Mouse (Mus musculus) midbrain, embryonic 13.5 days (tissue): ENCODE measurements around the gene Sorcs2. TPM values are rescaled to one million over a fixed set of nuclear protein-coding genes. Genes with fewer than 3 reads are reported as not detected.
A peak's percentile ranks its signal among the peaks of the same experiment; 100 is the strongest.

ENCODE experiments used
- ATAC-seq: fragments of 200-750 bp; cut with Nextera tagmentation; 2 replicates; pipeline ENCODE4 v1.8.0; 2017; ENCODE audit warnings: mild to moderate bottlenecking, moderate TSS enrichment, moderate library complexity
- H3K27ac ChIP-seq: fragments of 300-500 bp; sonication (generic); 2 replicates; pipeline ENCODE4 v1.5.1; 2015; ENCODE audit warnings: inconsistent platforms, mild to moderate bottlenecking, moderate library complexity
- H3K27me3 ChIP-seq: fragments of 300-500 bp; sonication (generic); 2 replicates; pipeline ENCODE4 v1.6.1; 2015; ENCODE audit warnings: mild to moderate bottlenecking, inconsistent platforms
- H3K36me3 ChIP-seq: fragments of 300-500 bp; sonication (generic); 2 replicates; pipeline ENCODE4 v1.6.1; 2015; ENCODE audit warnings: mild to moderate bottlenecking, inconsistent platforms
- H3K4me1 ChIP-seq: fragments of 300-500 bp; sonication (generic); replicated peaks from 2 replicates; pipeline ENCODE4 v1.6.1; 2015; ENCODE audit warnings: inconsistent platforms
- H3K4me2 ChIP-seq: fragments of 300-500 bp; sonication (generic); replicated peaks from 2 replicates; pipeline ENCODE4 v1.6.1; 2015; ENCODE audit warnings: moderate library complexity, mild to moderate bottlenecking, inconsistent platforms
- H3K4me3 ChIP-seq: fragments of 300-500 bp; sonication (generic); replicated peaks from 2 replicates; pipeline ENCODE4 v1.5.1; 2015; ENCODE audit warnings: mild to moderate bottlenecking, inconsistent platforms
- H3K9ac ChIP-seq: fragments of 300-500 bp; sonication (generic); replicated peaks from 2 replicates; pipeline ENCODE4 v1.6.1; 2015; ENCODE audit warnings: mild to moderate bottlenecking, inconsistent platforms
- H3K9me3 ChIP-seq: fragments of 300-500 bp; sonication (generic); 2 replicates; pipeline ENCODE4 v1.6.1; 2016; ENCODE audit warnings: mild to moderate bottlenecking, inconsistent platforms
- WGBS: fragments of 180-500 bp; shearing (Covaris S2); methylation state at CpG from one replicate; pipeline ENCODE4 v1.1.7; 2015; 5-methylcytosine and 5-hydroxymethylcytosine counted together
- microRNA-seq: library from miRNA; unstranded; fragments of <30 nt; microRNA quantifications from one replicate; pipeline ENCODE4, GENCODE M21; 2016
- polyA plus RNA-seq: library from polyadenylated mRNA; unstranded; fragments of >200 nt; fragmentation: Nextera tagmentation; extraction: Ambion mirVana; gene quantifications from 2 replicates; pipeline ENCODE4 v1.2.1, GENCODE M21; 2015

The Sorcs2 gene
- polyA plus RNA-seq, 1 experiment from 2014 or later = 16.3 TPM

GRCm38 (mm10) chr5:35975681-35976080 lies 422.3 kb downstream of the Sorcs2 start:
- no peak overlapping the region for H3K9ac ChIP-seq
- peaks cover 6% of the 10 kb centered on the region for H3K4me1 ChIP-seq
- ATAC-seq = peak; percentile 83
- H3K9me3 ChIP-seq = no peaks in the 10 kb centered on the region
- H3K36me3 ChIP-seq = peaks cover 73% of the 10 kb centered on the region
- no peak overlapping the region for H3K4me3 ChIP-seq
- no peak overlapping the region for H3K27ac ChIP-seq
- 16% methylated on average over 5 of the region's 5 CpGs for WGBS
- no peak overlapping the region for H3K4me2 ChIP-seq
- H3K27me3 ChIP-seq = no peaks in the 10 kb centered on the region

- peaks cover 80% of the 10 kb centered on the region for H3K36me3 ChIP-seq
- peaks cover 14% of the 10 kb centered on the region for H3K4me1 ChIP-seq
- ATAC-seq = no peak
- no peaks in the 10 kb centered on the region for H3K9me3 ChIP-seq
- no peaks in the 10 kb centered on the region for H3K27me3 ChIP-seq
- 91% methylated on average over 15 of the region's 15 CpGs for WGBS
- no peak overlapping the region for H3K4me2 ChIP-seq
- H3K9ac ChIP-seq = no peak overlapping the region
- no peak overlapping the region for H3K27ac ChIP-seq
- no peak overlapping the region for H3K4me3 ChIP-seq
Measured at GRCm38 (mm10) chr5:35974265-35974664, 423.7 kb downstream of the Sorcs2 start.

- Histone ChIP-seq H3K27me3 (no peaks in the 10 kb centered on the region), H3K4me2 (no peak overlapping the region), H3K36me3 (peaks cover 80% of the 10 kb centered on the region), H3K4me3 (no peak overlapping the region), H3K27ac (no peak overlapping the region), H3K4me1 (peaks cover 14% of the 10 kb centered on the region), H3K9ac (no peak overlapping the region), H3K9me3 (no peaks in the 10 kb centered on the region)
- 85% methylated on average over 12 of the region's 12 CpGs for WGBS
- no peak for ATAC-seq
Measured at GRCm38 (mm10) chr5:35973800-35974199, 424.1 kb downstream of the Sorcs2 start.

- no peak overlapping the region for H3K4me2 ChIP-seq
- no peak overlapping the region for H3K9ac ChIP-seq
- H3K27me3 ChIP-seq = no peaks in the 10 kb centered on the region
- H3K4me3 ChIP-seq = no peak overlapping the region
- H3K27ac ChIP-seq = no peak overlapping the region
- H3K36me3 ChIP-seq = peaks cover 81% of the 10 kb centered on the region
- 84% methylated on average over 7 of the region's 7 CpGs for WGBS
- ATAC-seq = no peak
- H3K4me1 ChIP-seq = peaks cover 14% of the 10 kb centered on the region
- no peaks in the 10 kb centered on the region for H3K9me3 ChIP-seq
Measured at GRCm38 (mm10) chr5:35972739-35973138, 425.2 kb downstream of the Sorcs2 start.

- Histone ChIP-seq H3K9me3 (no peaks in the 10 kb centered on the region), H3K4me1 (peaks cover 14% of the 10 kb centered on the region), H3K36me3 (peaks cover 81% of the 10 kb centered on the region), H3K9ac (no peak overlapping the region), H3K27me3 (no peaks in the 10 kb centered on the region), H3K4me3 (no peak overlapping the region), H3K27ac (no peak overlapping the region), H3K4me2 (no peak overlapping the region)
- ATAC-seq = no peak
- 60% methylated on average over 10 of the region's 10 CpGs for WGBS
Measured at GRCm38 (mm10) chr5:35971841-35972578, 425.9 kb downstream of the Sorcs2 start.

- Histone ChIP-seq H3K36me3 (peaks cover 85% of the 10 kb centered on the region), H3K9ac (0 out of 2 replicates have a peak overlapping the region, but pooled peaks have one; percentile 32), H3K27ac (peak overlapping the region; percentile 68), H3K4me3 (no peak overlapping the region), H3K4me2 (no peak overlapping the region), H3K9me3 (no peaks in the 10 kb centered on the region), H3K4me1 (peaks cover 14% of the 10 kb centered on the region), H3K27me3 (no peaks in the 10 kb centered on the region)
- 41% methylated on average over 12 of the region's 12 CpGs for WGBS
- peak; percentile 68 for ATAC-seq
Measured at GRCm38 (mm10) chr5:35970380-35971105, 427.4 kb downstream of the Sorcs2 start.

- H3K27ac ChIP-seq = peak overlapping the region; percentile 68; the same call in 1 of the 2 replicates
- no peak overlapping the region for H3K9ac ChIP-seq
- H3K4me1 ChIP-seq = peaks cover 14% of the 10 kb centered on the region
- H3K4me3 ChIP-seq = no peak overlapping the region
- 80% methylated on average over 3 of the region's 3 CpGs for WGBS
- ATAC-seq = no peak
- no peaks in the 10 kb centered on the region for H3K9me3 ChIP-seq
- no peaks in the 10 kb centered on the region for H3K27me3 ChIP-seq
- H3K36me3 ChIP-seq = peaks cover 88% of the 10 kb centered on the region
- no peak overlapping the region for H3K4me2 ChIP-seq
Measured at GRCm38 (mm10) chr5:35969857-35970256, 428.1 kb downstream of the Sorcs2 start.

Small RNA genes lying within 50 kb of the gene (microRNA-seq; reads per million reads assigned to microRNA genes)
- 39.2 reads per million, percentile 42 among the genes with 10 or more reads in this experiment for gene Mir7689

Other genes starting within 250 kb of the Sorcs2 start
- gene Psapl1, start 194.1 kb downstream of the Sorcs2 start, polyA plus RNA-seq = 0.09 and 0.13 TPM in 2 replicates
- gene Grpel1, start 66.9 kb upstream of the Sorcs2 start, polyA plus RNA-seq = 45.3 and 47.3 TPM in 2 replicates
- gene Tada2b, start 86.1 kb upstream of the Sorcs2 start, polyA plus RNA-seq = 2.9 and 3.0 TPM in 2 replicates
- 4.5 and 5.2 TPM in 2 replicates for gene Ccdc96, start 86.4 kb upstream of the Sorcs2 start, polyA plus RNA-seq
- 59.7 and 60.0 TPM in 2 replicates for gene Tbc1d14, start 195.1 kb upstream of the Sorcs2 start, polyA plus RNA-seq